Mouse (Mus musculus): ENCODE data around the gene Olfr1416. TPM values are rescaled to one million over a fixed set of nuclear protein-coding genes. Genes with fewer than 3 reads are reported as not detected.

Olfr1416 gene
- total RNA-seq, 2 experiments from 2014 or later: not detected

GRCm38 (mm10) chr1:92434986-92435385, 49.9 kb downstream of the Olfr1416 start:
- intact Hi-C loops (cut with DNase I): loop anchor here (2.0 kb wide), 1 partner anchor 52 kb away; no protein-coding TSS in a partner anchor
- DNase-seq: no peak

GRCm38 (mm10) chr1:92432791-92433190, 52.1 kb downstream of the Olfr1416 start:
- intact Hi-C loops (cut with DNase I): no loop called here

GRCm38 (mm10) chr1:92432098-92432497, 52.8 kb downstream of the Olfr1416 start:
- no peak for DNase-seq
- intact Hi-C loops (cut with DNase I): no loop called here

More at GRCm38 (mm10) chr1:92432791-92433190, 52.1 kb downstream of the Olfr1416 start:
- no peak for DNase-seq

GRCm38 (mm10) chr1:92431420-92431819, 53.5 kb downstream of the Olfr1416 start:
- DNase-seq: no peak
- intact Hi-C loops (cut with DNase I): no loop called here

GRCm38 (mm10) chr1:92430991-92431390, 53.9 kb downstream of the Olfr1416 start:
- intact Hi-C loops (cut with DNase I): no loop called here
- no peak for DNase-seq

Small RNAs within 50 kb of the gene (microRNA-seq; reads per million reads assigned to microRNA genes)
- 10.1 reads per million in 2 experiments for gene Mir6900 (ENCODE audit: borderline number of aligned reads in 2 of 2)

Other genes with a start within 250 kb of the Olfr1416 start
- gene Ndufa10, start 11.3 kb downstream of the Olfr1416 start, total RNA-seq (2021): 1,000 to 10,000 TPM in 1 of 2 experiments, 100 to 1,000 TPM in 1; 980 to 1,105 TPM
- not detected for gene Olfr1415, start 11.0 kb upstream of the Olfr1416 start, total RNA-seq (2021)
- gene Olfr1414, start 33.5 kb upstream of the Olfr1416 start, total RNA-seq (2021): not detected
- not detected for gene Olfr1413, start 86.2 kb upstream of the Olfr1416 start, total RNA-seq (2021)
- not detected for gene Olfr1412, start 100.7 kb upstream of the Olfr1416 start, total RNA-seq (2021)
- gene Olfr1411, start 109.3 kb upstream of the Olfr1416 start, total RNA-seq (2021): not detected
- gene Olfr1410, start 120.7 kb upstream of the Olfr1416 start, total RNA-seq (2021): not detected
- gene Olfr12, start 132.7 kb upstream of the Olfr1416 start, total RNA-seq (2021): not detected
- 100 to 1,000 TPM; 219 to 225 TPM for gene Cops9, start 156.9 kb upstream of the Olfr1416 start, total RNA-seq (2021)
- gene Otos, start 163.7 kb upstream of the Olfr1416 start, total RNA-seq (2021): not detected

Data from heart, postnatal 36 days (tissue).